Mouse (Mus musculus) embryonic facial prominence, embryonic 11.5 days (tissue): ENCODE data around the gene Nop9. TPM values are rescaled to one million over a fixed set of nuclear protein-coding genes. Genes with fewer than 3 reads are reported as not detected.

Experiments used
- ATAC-seq: fragments of 200-750 bp; cut with Nextera tagmentation; replicated peaks from 2 replicates; pipeline ENCODE4 v1.8.0; 2017; ENCODE audit warnings: low read depth; ENCODE audit not compliant: insufficient number of reproducible peaks, low FRiP score, low TSS enrichment
- DNase-seq: peaks from one replicate; pipeline ENCODE4 v3.0.0-alpha.2; 2015; ENCODE audit warnings: low spot score
- H3K27ac ChIP-seq: fragments of 300-500 bp; sonication (generic); replicated peaks from 2 replicates; pipeline ENCODE4 v1.5.1; 2014; ENCODE audit warnings: mild to moderate bottlenecking, low read depth, low read length, control low read depth
- H3K27me3 ChIP-seq: fragments of 300-500 bp; sonication (generic); 2 replicates; pipeline ENCODE4 v1.6.1; 2014; ENCODE audit warnings: mild to moderate bottlenecking, low read length, moderate library complexity, mixed read lengths; ENCODE audit not compliant: control insufficient read depth, insufficient read depth
- H3K36me3 ChIP-seq: fragments of 300-500 bp; sonication (generic); replicated peaks from 2 replicates; pipeline ENCODE4 v1.6.1; 2014; ENCODE audit warnings: low read depth, mild to moderate bottlenecking, low read length, moderate library complexity, mixed read lengths; ENCODE audit not compliant: control insufficient read depth, insufficient read depth
- H3K4me1 ChIP-seq: fragments of 300-500 bp; sonication (generic); 2 replicates; pipeline ENCODE4 v1.6.1; 2014; ENCODE audit warnings: low read length, mixed read lengths; ENCODE audit not compliant: control insufficient read depth, insufficient read depth
- H3K4me2 ChIP-seq: fragments of 300-500 bp; sonication (generic); 2 replicates; pipeline ENCODE4 v1.6.1; 2014; ENCODE audit warnings: low read depth, mild to moderate bottlenecking, control low read depth, low read length, moderate library complexity
- H3K4me3 ChIP-seq: fragments of 300-500 bp; sonication (generic); 2 replicates; pipeline ENCODE4 v1.5.1; 2014; ENCODE audit warnings: low read depth, low read length, control low read depth
- H3K9ac ChIP-seq: fragments of 300-500 bp; sonication (generic); replicated peaks from 2 replicates; pipeline ENCODE4 v1.6.1; 2014; ENCODE audit warnings: mild to moderate bottlenecking, control low read depth, low read length
- H3K9me3 ChIP-seq: fragments of 300-500 bp; sonication (generic); replicated peaks from 2 replicates; pipeline ENCODE4 v1.6.1; 2016; ENCODE audit warnings: mild to moderate bottlenecking, low read length, inconsistent platforms, mixed read lengths; ENCODE audit not compliant: control insufficient read depth
- WGBS: fragments of 180-500 bp; shearing (Covaris S2); extraction: QIAGEN DNeasy Blood & Tissue Kit; methylation state at CpG from one replicate; pipeline ENCODE4 v1.1.7; 2014; 5-methylcytosine and 5-hydroxymethylcytosine counted together
- polyA plus RNA-seq: library from polyadenylated mRNA; unstranded; fragments of >200 nt; fragmentation: Nextera tagmentation; extraction: Ambion mirVana; gene quantifications from 2 replicates; pipeline ENCODE4 v1.2.1, GENCODE M21; 2014

Nop9 gene
- polyA plus RNA-seq, 1 experiment from 2014 or later: 59.4 TPM

DNA sequence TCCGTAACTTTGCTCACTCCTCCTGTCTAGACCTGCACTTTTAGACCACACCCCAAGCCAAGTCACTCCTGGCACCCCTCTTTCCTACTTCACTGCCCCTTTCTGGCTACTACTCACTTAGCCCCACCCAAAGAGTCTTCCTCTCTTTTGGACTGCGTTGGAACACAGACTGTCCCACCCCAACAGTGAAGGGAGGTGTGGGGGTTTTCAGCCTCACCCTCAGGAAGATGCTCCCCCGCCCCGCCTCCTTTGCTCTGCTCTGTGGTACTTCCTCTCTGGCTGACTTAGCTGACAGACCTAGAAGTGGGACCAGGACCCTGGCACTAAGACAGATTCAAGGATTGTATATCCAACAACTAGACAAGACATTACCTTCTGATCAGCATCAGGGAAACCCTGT is 20.2 kb downstream of the Nop9 start, which contains the start of gene Ltb4r1:
Ltb4r1 (plus strand) TSS at position 267 of the 400 bp plus-strand sequence.
- H3K4me2 ChIP-seq: no peak within 1 kb of the TSS
- H3K27ac ChIP-seq: no peak within 1 kb of the TSS
- peaks cover 27% of the 10 kb centered on the region for H3K27me3 ChIP-seq
- 76% methylated on average over 4 of the region's 4 CpGs for WGBS
- no peaks in the 10 kb centered on the region for H3K9me3 ChIP-seq
- H3K4me3 ChIP-seq: no peak within 1 kb of the TSS
- ATAC-seq (no peak), DNase-seq (no peak)
- peaks cover 6% of the 10 kb centered on the region; the same call in 1 of the 2 replicates for H3K4me1 ChIP-seq
- H3K36me3 ChIP-seq: no peaks in the 10 kb centered on the region
- no peak within 1 kb of the TSS for H3K9ac ChIP-seq

DNA sequence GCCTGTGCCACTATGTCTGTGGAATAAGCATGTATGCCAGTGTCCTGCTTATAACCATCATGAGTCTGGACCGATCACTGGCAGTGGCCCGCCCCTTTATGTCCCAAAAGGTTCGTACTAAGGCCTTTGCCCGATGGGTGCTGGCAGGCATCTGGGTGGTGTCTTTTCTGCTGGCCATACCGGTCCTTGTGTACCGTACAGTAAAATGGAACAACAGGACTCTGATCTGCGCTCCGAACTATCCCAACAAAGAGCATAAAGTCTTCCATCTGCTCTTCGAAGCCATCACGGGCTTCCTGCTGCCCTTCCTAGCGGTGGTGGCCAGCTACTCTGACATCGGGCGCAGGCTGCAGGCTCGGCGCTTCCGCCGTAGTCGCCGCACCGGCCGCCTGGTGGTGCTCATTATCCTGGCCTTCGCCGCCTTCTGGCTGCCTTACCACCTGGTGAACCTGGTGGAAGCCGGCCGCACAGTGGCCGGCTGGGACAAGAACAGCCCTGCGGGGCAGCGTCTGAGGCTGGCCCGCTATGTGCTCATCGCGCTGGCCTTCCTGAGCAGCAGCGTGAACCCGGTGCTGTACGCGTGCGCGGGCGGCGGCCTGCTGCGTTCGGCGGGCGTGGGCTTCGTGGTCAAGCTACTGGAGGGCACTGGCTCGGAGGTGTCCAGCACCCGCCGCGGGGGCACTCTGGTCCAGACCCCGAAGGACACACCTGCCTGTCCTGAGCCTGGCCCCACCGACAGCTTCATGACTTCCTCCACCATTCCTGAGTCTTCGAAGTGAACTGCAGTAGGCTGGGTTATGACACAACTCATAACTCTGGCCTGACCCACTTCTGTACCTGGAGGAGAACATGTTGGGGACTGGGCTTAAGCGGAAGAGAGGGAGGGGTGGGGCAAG is 22.3 kb downstream of the Nop9 start:
- Histone ChIP-seq H3K27me3 (peaks cover 12% of the 10 kb centered on the region), H3K4me2 (peak overlapping the region; percentile 69), H3K36me3 (no peaks in the 10 kb centered on the region), H3K4me1 (no peaks in the 10 kb centered on the region), H3K9ac (peak overlapping the region; percentile 56), H3K27ac (no peak overlapping the region), H3K4me3 (peak overlapping the region; percentile 27), H3K9me3 (no peaks in the 10 kb centered on the region)
- peak; percentile 72 for DNase-seq
- peak; percentile 32; the same call in 1 of the 2 replicates for ATAC-seq
- 13% methylated on average over 52 of the region's 52 CpGs for WGBS

DNA sequence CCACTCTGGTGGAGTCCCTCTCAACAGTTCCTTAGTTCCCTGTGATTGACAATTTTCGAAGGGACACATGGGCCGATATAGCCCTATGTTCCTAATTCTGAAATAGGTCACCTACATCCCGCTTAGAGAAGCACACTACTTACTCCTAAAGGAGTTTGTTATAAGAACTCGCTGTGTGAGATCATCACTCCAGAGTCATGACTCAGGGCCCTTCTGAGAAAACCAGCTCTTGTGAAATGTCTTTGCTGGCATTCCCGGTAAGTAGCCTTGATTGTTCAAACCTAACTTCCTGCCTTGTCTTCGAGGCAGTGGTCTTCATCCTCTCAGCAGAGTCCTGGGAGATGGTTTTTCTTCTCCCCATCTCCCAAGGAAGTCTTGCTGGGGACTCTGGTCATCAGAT is 23.1 kb downstream of the Nop9 start:
- H3K9me3 ChIP-seq: no peaks in the 10 kb centered on the region
- 84% methylated on average over 6 of the region's 6 CpGs for WGBS
- no peak overlapping the region for H3K27ac ChIP-seq
- DNase-seq: no peak
- H3K4me2 ChIP-seq: no peak overlapping the region
- no peaks in the 10 kb centered on the region for H3K36me3 ChIP-seq
- no peak overlapping the region for H3K4me3 ChIP-seq
- no peaks in the 10 kb centered on the region for H3K4me1 ChIP-seq
- H3K27me3 ChIP-seq: peaks cover 12% of the 10 kb centered on the region
- ATAC-seq: no peak
- no peak overlapping the region for H3K9ac ChIP-seq

GRCm38 (mm10) chr14:55769087-55769703 is 23.7 kb downstream of the Nop9 start:
- no peaks in the 10 kb centered on the region for H3K4me1 ChIP-seq
- ATAC-seq (no peak), DNase-seq (no peak)
- 73% methylated on average over 16 of the region's 16 CpGs for WGBS
- no peak overlapping the region for H3K27ac ChIP-seq
- no peak overlapping the region for H3K9ac ChIP-seq
- peaks cover 12% of the 10 kb centered on the region for H3K27me3 ChIP-seq
- H3K4me3 ChIP-seq: no peak overlapping the region
- no peaks in the 10 kb centered on the region for H3K36me3 ChIP-seq
- H3K9me3 ChIP-seq: no peaks in the 10 kb centered on the region
- H3K4me2 ChIP-seq: no peak overlapping the region

DNA sequence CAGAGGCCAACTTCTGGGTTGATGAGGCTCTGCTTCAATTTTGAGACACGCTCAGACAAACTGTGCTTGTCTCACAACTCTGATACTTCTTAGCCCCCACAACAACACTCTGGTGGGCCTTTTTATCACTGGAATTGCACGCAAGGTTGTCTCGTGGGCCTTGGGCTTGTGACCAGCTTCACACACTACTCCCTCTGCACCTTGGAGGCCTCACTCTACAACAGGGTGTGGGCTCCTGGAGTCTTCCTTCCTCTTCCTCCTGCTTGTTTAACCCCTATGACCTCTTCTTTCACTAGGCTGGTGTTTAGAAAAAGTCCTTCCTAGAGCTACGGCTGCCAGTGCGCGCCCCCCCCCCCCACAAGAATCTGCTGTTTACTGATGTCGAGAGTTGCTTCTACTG is 31.2 kb downstream of the Nop9 start:
- Histone ChIP-seq H3K27me3 (no peaks in the 10 kb centered on the region), H3K4me3 (no peak overlapping the region), H3K36me3 (no peaks in the 10 kb centered on the region), H3K9ac (no peak overlapping the region), H3K4me1 (peaks cover under 1% of the 10 kb centered on the region; the same call in 1 of the 2 replicates), H3K9me3 (no peaks in the 10 kb centered on the region), H3K27ac (no peak overlapping the region), H3K4me2 (no peak overlapping the region)
- ATAC-seq (no peak), DNase-seq (no peak)
- 46% methylated on average over 7 of the region's 7 CpGs for WGBS

DNA sequence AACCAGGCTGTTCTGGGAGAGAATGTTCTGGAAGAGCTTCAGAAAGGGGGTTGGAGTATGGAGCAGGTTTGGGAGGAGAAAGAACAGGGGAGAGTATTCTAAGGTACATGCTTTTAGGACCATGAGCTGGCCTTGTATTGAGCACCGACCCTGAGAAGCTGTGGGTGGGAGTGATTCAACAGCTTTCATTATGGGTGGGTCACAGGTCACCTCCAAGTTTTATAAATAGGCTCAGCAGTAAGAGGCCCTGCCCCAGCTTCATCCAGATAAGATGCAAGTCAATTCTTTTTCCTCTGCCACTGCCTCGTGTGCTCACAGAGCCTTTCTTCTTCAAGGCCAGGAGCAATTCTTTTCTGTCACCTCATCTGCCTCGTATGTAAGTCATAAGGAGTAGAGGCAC is 31.7 kb downstream of the Nop9 start:
- WGBS: 46% methylated on average over 3 of the region's 3 CpGs
- Histone ChIP-seq H3K9me3 (no peaks in the 10 kb centered on the region), H3K27me3 (no peaks in the 10 kb centered on the region), H3K4me1 (peaks cover 3% of the 10 kb centered on the region; the same call in 1 of the 2 replicates), H3K4me2 (no peak overlapping the region), H3K36me3 (no peaks in the 10 kb centered on the region), H3K27ac (no peak overlapping the region), H3K4me3 (no peak overlapping the region), H3K9ac (no peak overlapping the region)
- ATAC-seq: no peak
- DNase-seq: no peak

GRCm38 (mm10) chr14:55777806-55778205 is 32.3 kb downstream of the Nop9 start:
- Histone ChIP-seq H3K27me3 (no peaks in the 10 kb centered on the region), H3K4me1 (peaks cover 3% of the 10 kb centered on the region; the same call in 1 of the 2 replicates), H3K4me3 (no peak overlapping the region), H3K36me3 (no peaks in the 10 kb centered on the region), H3K9me3 (no peaks in the 10 kb centered on the region), H3K9ac (no peak overlapping the region), H3K27ac (no peak overlapping the region), H3K4me2 (no peak overlapping the region)
- DNase-seq: no peak
- WGBS: 92% methylated on average over 11 of the region's 11 CpGs
- ATAC-seq: no peak

- no peaks in the 10 kb centered on the region for H3K36me3 ChIP-seq
- H3K27me3 ChIP-seq: no peaks in the 10 kb centered on the region
- no peak overlapping the region for H3K9ac ChIP-seq
- no peaks in the 10 kb centered on the region for H3K9me3 ChIP-seq
- peaks cover 3% of the 10 kb centered on the region; the same call in 1 of the 2 replicates for H3K4me1 ChIP-seq
- no peak overlapping the region for H3K4me3 ChIP-seq
- ATAC-seq (no peak), DNase-seq (no peak)
- H3K4me2 ChIP-seq: no peak overlapping the region
- H3K27ac ChIP-seq: no peak overlapping the region
- 88% methylated on average over 15 of the region's 15 CpGs for WGBS
These were observed 33.2 kb downstream of the Nop9 start for GRCm38 (mm10) chr14:55778686-55779085.
